Mouse (Mus musculus): ENCODE data around the gene Tmf1. TPM values are rescaled to one million over a fixed set of nuclear protein-coding genes. Genes with fewer than 3 reads are reported as not detected.

The Tmf1 gene
- polyA plus RNA-seq, 1 experiment from 2014 or later, result 24.2 TPM

GRCm38 (mm10) chr6:97220672-97221071 lies 41.8 kb upstream of the Tmf1 start:
- no peak overlapping the region for H3K9ac ChIP-seq (ENCODE audit: low read length)
- WGBS, result 93% methylated on average over 2 of the region's 5 CpGs
- H3K27ac ChIP-seq (ENCODE audit: low read length), result no peak overlapping the region
- no peak for ATAC-seq (replicated peaks; ENCODE audit: extremely low read depth, insufficient read depth, low FRiP score)
- no peaks in the 10 kb centered on the region for H3K9me3 ChIP-seq (replicated peaks; ENCODE audit: control insufficient read depth, low read length)
- H3K36me3 ChIP-seq (ENCODE audit: control insufficient read depth, insufficient read depth), result 0 out of 2 replicates have a peak, but pooled peaks cover 3% of the 10 kb centered on the region
- H3K4me2 ChIP-seq (ENCODE audit: low read depth, low read length), result no peak overlapping the region
- peaks cover 49% of the 10 kb centered on the region for H3K4me1 ChIP-seq (ENCODE audit: control insufficient read depth, insufficient read depth, low read length)
- no peak overlapping the region for H3K4me3 ChIP-seq (ENCODE audit: low read length)
- H3K27me3 ChIP-seq (ENCODE audit: control insufficient read depth, insufficient read depth, low read length), result no peaks in the 10 kb centered on the region

- no peak for ATAC-seq (replicated peaks; ENCODE audit: extremely low read depth, insufficient read depth, low FRiP score)
- peak overlapping the region; percentile 27 for H3K27ac ChIP-seq (ENCODE audit: low read length)
- WGBS, result 64% methylated on average over 4 of the region's 4 CpGs
These were observed 37.4 kb upstream of the Tmf1 start for GRCm38 (mm10) chr6:97216154-97216821.

GRCm38 (mm10) chr6:97211981-97212380 lies 33.1 kb upstream of the Tmf1 start:
- Histone ChIP-seq H3K27ac (ENCODE audit: low read length) (peak overlapping the region; percentile 62; the same call in 1 of the 2 replicates), H3K4me3 (ENCODE audit: low read length) (peak overlapping the region; percentile 92), H3K27me3 (ENCODE audit: control insufficient read depth, insufficient read depth, low read length) (no peaks in the 10 kb centered on the region), H3K4me1 (ENCODE audit: control insufficient read depth, insufficient read depth, low read length) (peaks cover 43% of the 10 kb centered on the region), H3K4me2 (ENCODE audit: low read depth, low read length) (peak overlapping the region; percentile 94), H3K36me3 (ENCODE audit: control insufficient read depth, insufficient read depth) (peaks cover 10% of the 10 kb centered on the region; the same call in 1 of the 2 replicates), H3K9me3 (replicated peaks; ENCODE audit: control insufficient read depth, low read length) (no peaks in the 10 kb centered on the region), H3K9ac (ENCODE audit: low read length) (peak overlapping the region; percentile 93)
- WGBS, result 40% methylated on average over 12 of the region's 12 CpGs
- 0 out of 2 replicates have a peak, but pooled peaks have one; percentile 2 for ATAC-seq (replicated peaks; ENCODE audit: extremely low read depth, insufficient read depth, low FRiP score)

More at GRCm38 (mm10) chr6:97216154-97216821, 37.4 kb upstream of the Tmf1 start:
- Histone ChIP-seq H3K9ac (ENCODE audit: low read length) (no peak overlapping the region), H3K36me3 (ENCODE audit: control insufficient read depth, insufficient read depth) (peaks cover 10% of the 10 kb centered on the region; the same call in 1 of the 2 replicates), H3K4me2 (ENCODE audit: low read depth, low read length) (no peak overlapping the region), H3K4me1 (ENCODE audit: control insufficient read depth, insufficient read depth, low read length) (peaks cover 42% of the 10 kb centered on the region), H3K4me3 (ENCODE audit: low read length) (no peak overlapping the region), H3K27me3 (ENCODE audit: control insufficient read depth, insufficient read depth, low read length) (no peaks in the 10 kb centered on the region), H3K9me3 (replicated peaks; ENCODE audit: control insufficient read depth, low read length) (no peaks in the 10 kb centered on the region)

- peak overlapping the region; percentile 92 for H3K4me3 ChIP-seq (ENCODE audit: low read length)
- under 1% methylated on average over 22 of the region's 22 CpGs for WGBS
- peak overlapping the region; percentile 90 for H3K27ac ChIP-seq (ENCODE audit: low read length)
- H3K9ac ChIP-seq (ENCODE audit: low read length), result peak overlapping the region; percentile 93
- peak overlapping the region; percentile 94 for H3K4me2 ChIP-seq (ENCODE audit: low read depth, low read length)
- H3K9me3 ChIP-seq (replicated peaks; ENCODE audit: control insufficient read depth, low read length), result no peaks in the 10 kb centered on the region
- H3K27me3 ChIP-seq (ENCODE audit: control insufficient read depth, insufficient read depth, low read length), result no peaks in the 10 kb centered on the region
- H3K4me1 ChIP-seq (ENCODE audit: control insufficient read depth, insufficient read depth, low read length), result peaks cover 37% of the 10 kb centered on the region
- peaks cover 10% of the 10 kb centered on the region; the same call in 1 of the 2 replicates for H3K36me3 ChIP-seq (ENCODE audit: control insufficient read depth, insufficient read depth)
- peak; percentile 46 for ATAC-seq (replicated peaks; ENCODE audit: extremely low read depth, insufficient read depth, low FRiP score)
These were observed 32.2 kb upstream of the Tmf1 start for GRCm38 (mm10) chr6:97210962-97211601.

GRCm38 (mm10) chr6:97210191-97210961 lies 31.5 kb upstream of the Tmf1 start, which contains the start of gene Arl6ip5:
Gene Arl6ip5 (plus strand): TSS chr6:97210689.
- Histone ChIP-seq H3K4me2 (ENCODE audit: low read depth, low read length) (peak within 1 kb of the TSS; percentile 94), H3K36me3 (ENCODE audit: control insufficient read depth, insufficient read depth) (peaks cover 7% of the 10 kb centered on the region; the same call in 1 of the 2 replicates), H3K27me3 (ENCODE audit: control insufficient read depth, insufficient read depth, low read length) (no peaks in the 10 kb centered on the region), H3K4me3 (ENCODE audit: low read length) (peak within 1 kb of the TSS; percentile 92), H3K9me3 (replicated peaks; ENCODE audit: control insufficient read depth, low read length) (no peaks in the 10 kb centered on the region), H3K4me1 (ENCODE audit: control insufficient read depth, insufficient read depth, low read length) (peaks cover 32% of the 10 kb centered on the region), H3K9ac (ENCODE audit: low read length) (peak within 1 kb of the TSS; percentile 93), H3K27ac (ENCODE audit: low read length) (peak within 1 kb of the TSS; percentile 90)
- 8% methylated on average over 32 of the region's 32 CpGs for WGBS
- ATAC-seq (replicated peaks; ENCODE audit: extremely low read depth, insufficient read depth, low FRiP score), result peak; percentile 69

- Histone ChIP-seq H3K4me2 (ENCODE audit: low read depth, low read length) (no peak overlapping the region), H3K27ac (ENCODE audit: low read length) (no peak overlapping the region), H3K4me1 (ENCODE audit: control insufficient read depth, insufficient read depth, low read length) (peaks cover 31% of the 10 kb centered on the region), H3K27me3 (ENCODE audit: control insufficient read depth, insufficient read depth, low read length) (no peaks in the 10 kb centered on the region), H3K36me3 (ENCODE audit: control insufficient read depth, insufficient read depth) (peaks cover 3% of the 10 kb centered on the region; the same call in 1 of the 2 replicates), H3K9ac (ENCODE audit: low read length) (no peak overlapping the region), H3K9me3 (replicated peaks; ENCODE audit: control insufficient read depth, low read length) (no peaks in the 10 kb centered on the region), H3K4me3 (ENCODE audit: low read length) (no peak overlapping the region)
- no peak for ATAC-seq (replicated peaks; ENCODE audit: extremely low read depth, insufficient read depth, low FRiP score)
- WGBS, result 84% methylated on average over 4 of the region's 4 CpGs
These were observed 30.8 kb upstream of the Tmf1 start for GRCm38 (mm10) chr6:97209751-97210150.

- 53% methylated on average over 3 of the region's 3 CpGs for WGBS
- Histone ChIP-seq H3K27me3 (ENCODE audit: control insufficient read depth, insufficient read depth, low read length) (no peaks in the 10 kb centered on the region), H3K4me1 (ENCODE audit: control insufficient read depth, insufficient read depth, low read length) (peaks cover 32% of the 10 kb centered on the region), H3K4me2 (ENCODE audit: low read depth, low read length) (no peak overlapping the region), H3K9me3 (replicated peaks; ENCODE audit: control insufficient read depth, low read length) (no peaks in the 10 kb centered on the region), H3K4me3 (ENCODE audit: low read length) (no peak overlapping the region), H3K36me3 (ENCODE audit: control insufficient read depth, insufficient read depth) (no peaks in the 10 kb centered on the region), H3K9ac (ENCODE audit: low read length) (no peak overlapping the region), H3K27ac (ENCODE audit: low read length) (no peak overlapping the region)
- no peak for ATAC-seq (replicated peaks; ENCODE audit: extremely low read depth, insufficient read depth, low FRiP score)
These were observed 30.3 kb upstream of the Tmf1 start for GRCm38 (mm10) chr6:97209201-97209600.

GRCm38 (mm10) chr6:97208406-97208805 lies 29.5 kb upstream of the Tmf1 start:
- peak overlapping the region; percentile 17 for H3K27ac ChIP-seq (ENCODE audit: low read length)

More at GRCm38 (mm10) chr6:97208406-97208805, 29.5 kb upstream of the Tmf1 start:
- WGBS, result 43% methylated on average over 3 of the region's 3 CpGs
- Histone ChIP-seq H3K4me1 (ENCODE audit: control insufficient read depth, insufficient read depth, low read length) (peaks cover 30% of the 10 kb centered on the region), H3K9ac (ENCODE audit: low read length) (no peak overlapping the region), H3K36me3 (ENCODE audit: control insufficient read depth, insufficient read depth) (no peaks in the 10 kb centered on the region), H3K4me2 (ENCODE audit: low read depth, low read length) (no peak overlapping the region), H3K4me3 (ENCODE audit: low read length) (no peak overlapping the region), H3K9me3 (replicated peaks; ENCODE audit: control insufficient read depth, low read length) (no peaks in the 10 kb centered on the region), H3K27me3 (ENCODE audit: control insufficient read depth, insufficient read depth, low read length) (no peaks in the 10 kb centered on the region)
- no peak for ATAC-seq (replicated peaks; ENCODE audit: extremely low read depth, insufficient read depth, low FRiP score)
